Mouse (Mus musculus) bone marrow, adult 2 months (tissue): ENCODE measurements around the gene Exosc5.

Experiments used
- CTCF ChIP-seq: fragments of 200-500 bp; IDR thresholded peaks from 2 replicates; pipeline ENCODE4 v1.5.1; 2011; ENCODE audit warnings: low read length, control low read depth; ENCODE audit not compliant: control insufficient read depth, insufficient read depth
- POLR2A ChIP-seq: fragments of 200-500 bp; IDR thresholded peaks from 2 replicates; pipeline ENCODE4 v1.6.1; 2011; ENCODE audit warnings: low read depth, mild to moderate bottlenecking, control low read depth, low read length, borderline replicate concordance; ENCODE audit not compliant: control insufficient read depth

- TF ChIP-seq CTCF (no peak), POLR2A (no peak)
Observed at GRCm38 (mm10) chr7:25670096-25670495, 11.1 kb downstream of the Exosc5 start.
